Mouse (Mus musculus) embryonic facial prominence, embryonic 11.5 days (tissue): ENCODE data around the gene Spib. TPM values are rescaled to one million over a fixed set of nuclear protein-coding genes. Genes with fewer than 3 reads are reported as not detected.

Experiments
- microRNA-seq: library from miRNA; unstranded; fragments of <30 nt; microRNA quantifications from one replicate; pipeline ENCODE4, GENCODE M21; 2016; ENCODE audit warnings: borderline number of aligned reads
- polyA plus RNA-seq: library from polyadenylated mRNA; unstranded; fragments of >200 nt; fragmentation: Nextera tagmentation; extraction: Ambion mirVana; gene quantifications from 2 replicates; pipeline ENCODE4 v1.2.1, GENCODE M21; 2014

The Spib gene
- polyA plus RNA-seq, 1 experiment from 2014 or later = not detected

Small RNA genes within 50 kb of the gene (microRNA-seq; reads per million reads assigned to microRNA genes)
- gene Mir7053 = not detected

Other genes starting within 250 kb of the Spib start
- gene Clec11a, start 225.2 kb downstream of the Spib start, polyA plus RNA-seq = 2.2 and 2.3 TPM in 2 replicates
- gene Shank1, start 221.8 kb downstream of the Spib start, polyA plus RNA-seq = 0.98 and 1.00 TPM in 2 replicates
- 1.4 and 1.9 TPM in 2 replicates for gene Syt3, start 148.0 kb downstream of the Spib start, polyA plus RNA-seq
- 0.99 and 1.4 TPM in 2 replicates for gene 1700008O03Rik, start 146.3 kb downstream of the Spib start, polyA plus RNA-seq
- gene Lrrc4b, start 103.1 kb downstream of the Spib start, polyA plus RNA-seq = 1.9 and 3.2 TPM in 2 replicates
- not detected in 2 replicates for gene Aspdh, start 66.7 kb downstream of the Spib start, polyA plus RNA-seq
- 61.1 and 66.4 TPM in 2 replicates for gene Josd2, start 64.1 kb downstream of the Spib start, polyA plus RNA-seq
- 76.4 and 89.8 TPM in 2 replicates for gene Emc10, start 35.5 kb downstream of the Spib start, polyA plus RNA-seq
- 10.8 and 11.2 TPM in 2 replicates for gene Fam71e1, start 35.5 kb downstream of the Spib start, polyA plus RNA-seq
- 0.07 TPM in 1 of 2 replicates, not detected in the other for gene Mybpc2, start 7.4 kb downstream of the Spib start, polyA plus RNA-seq
- 56.3 and 61.4 TPM in 2 replicates for gene Pold1, start 16.8 kb upstream of the Spib start, polyA plus RNA-seq
- 63.7 and 69.6 TPM in 2 replicates for gene Nr1h2, start 21.9 kb upstream of the Spib start, polyA plus RNA-seq
- 0.70 and 0.88 TPM in 2 replicates for gene Napsa, start 40.3 kb upstream of the Spib start, polyA plus RNA-seq
- gene Kcnc3, start 58.6 kb upstream of the Spib start, polyA plus RNA-seq = 0.32 and 0.39 TPM in 2 replicates
- gene Myh14, start 138.8 kb upstream of the Spib start, polyA plus RNA-seq = 2.1 and 4.5 TPM in 2 replicates
- gene Izumo2, start 176.7 kb upstream of the Spib start, polyA plus RNA-seq = not detected in 2 replicates
- 32.3 and 38.0 TPM in 2 replicates for gene Vrk3, start 216.3 kb upstream of the Spib start, polyA plus RNA-seq
- 3.3 and 3.6 TPM in 2 replicates for gene Zfp473, start 219.0 kb upstream of the Spib start, polyA plus RNA-seq